Mouse (Mus musculus): Measurements from ENCODE around the gene Gm49510.

Gm49510 gene

GRCm38 (mm10) chr15:78946232-78946631 lies 46.8 kb downstream of the Gm49510 start:
- DNase-seq (ENCODE audit: low read depth, low spot score), result no peak

DNA sequence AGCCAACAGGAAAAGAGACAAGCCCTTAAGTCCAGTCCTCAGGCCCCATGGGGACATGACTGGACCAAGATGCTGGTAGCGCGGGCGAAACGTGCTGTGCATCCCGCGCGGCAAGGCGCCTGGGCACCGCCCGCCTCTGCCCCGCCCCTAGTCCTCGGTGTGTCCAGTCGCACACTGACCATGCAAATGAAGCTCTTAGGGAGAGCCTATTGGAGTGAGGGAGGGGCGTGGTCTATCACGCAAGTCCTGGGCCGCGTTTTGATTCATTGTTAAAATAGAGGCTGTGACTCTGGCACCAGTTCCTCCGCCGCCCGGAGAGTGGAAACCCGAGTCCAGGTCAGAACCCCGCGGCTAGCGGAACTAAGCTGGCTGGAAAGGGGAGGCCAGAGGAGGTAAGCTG lies 48.2 kb downstream of the Gm49510 start, which contains the start of gene Triobp:
Gene Triobp, plus strand, starts transcription at position 68 of the 400 bp plus-strand sequence.
- no peak for DNase-seq (ENCODE audit: low read depth, low spot score)

DNA sequence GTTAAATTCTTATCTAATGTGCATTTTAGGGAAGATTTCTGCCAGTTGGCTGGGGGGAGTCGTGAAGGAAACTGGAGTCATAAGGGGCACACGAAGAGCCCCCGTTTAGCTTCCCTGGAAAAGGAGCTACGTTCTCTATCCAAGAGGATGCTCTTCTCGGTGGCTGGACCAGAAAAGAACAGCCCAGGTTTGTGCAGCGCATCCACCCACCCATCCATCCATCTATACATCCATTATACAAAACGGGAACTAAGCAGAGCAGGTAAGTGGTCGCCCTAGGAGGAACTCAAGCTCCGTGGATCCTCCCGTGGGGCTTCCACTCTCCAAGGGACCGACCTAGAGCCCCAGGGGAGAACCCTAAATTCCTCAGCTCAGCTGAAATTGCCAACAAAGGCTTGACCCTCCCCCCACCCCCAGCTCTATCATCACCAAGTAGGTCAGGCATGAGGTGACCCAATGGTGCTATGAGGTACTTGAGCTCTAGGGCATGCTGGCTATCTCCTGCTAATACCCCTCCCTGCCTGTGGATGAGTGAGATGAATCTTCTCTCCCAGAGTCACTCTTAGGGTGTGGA lies 48.8 kb downstream of the Gm49510 start:
- no peak for DNase-seq (ENCODE audit: low read depth, low spot score)

DNA sequence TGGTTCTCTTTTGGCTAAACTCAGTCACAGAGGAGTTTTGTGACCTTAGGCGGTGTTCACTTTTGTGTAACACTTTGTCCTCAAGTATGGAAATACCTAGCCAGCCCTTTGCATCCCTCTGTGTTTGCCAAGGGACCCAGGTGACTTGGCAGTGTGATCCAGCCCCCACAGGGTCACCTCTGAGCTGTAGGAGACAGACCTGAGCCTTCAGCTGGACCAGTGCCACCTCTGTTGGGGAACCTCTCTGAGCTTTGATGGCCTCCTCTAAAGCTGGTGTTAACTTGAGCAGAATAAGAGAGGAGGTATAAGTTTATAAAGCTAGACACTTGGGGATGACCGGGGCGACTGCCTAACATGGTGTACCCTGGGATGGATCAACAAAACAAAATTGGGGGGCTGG lies 49.4 kb downstream of the Gm49510 start:
- no peak for DNase-seq (ENCODE audit: low read depth, low spot score)

DNA sequence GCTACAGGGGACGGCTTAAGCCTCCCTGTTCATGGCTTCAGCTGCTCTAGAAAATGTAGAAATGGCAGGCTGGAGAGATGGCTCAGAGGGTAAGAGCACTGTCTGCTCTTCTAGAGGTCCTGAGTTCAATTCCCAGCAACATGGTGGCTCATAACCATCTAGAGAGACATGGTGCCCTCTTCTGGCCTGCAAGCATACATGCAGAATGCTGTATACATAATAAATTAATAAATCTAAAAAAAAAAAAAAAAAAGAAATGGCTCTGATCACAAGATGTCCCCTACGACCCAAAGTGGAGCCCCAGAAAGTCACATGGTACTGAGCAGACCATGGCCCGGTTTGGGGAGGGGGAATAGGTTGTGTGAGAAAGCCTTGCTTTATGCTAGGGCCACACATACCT lies 56.2 kb downstream of the Gm49510 start:
- no peak for DNase-seq (ENCODE audit: low read depth, low spot score)

GRCm38 (mm10) chr15:78956351-78956750 lies 56.9 kb downstream of the Gm49510 start:
- DNase-seq (ENCODE audit: low read depth, low spot score), result no peak

- DNase-seq (ENCODE audit: low read depth, low spot score), result no peak
These were observed 57.6 kb downstream of the Gm49510 start for GRCm38 (mm10) chr15:78957021-78957420.

DNA sequence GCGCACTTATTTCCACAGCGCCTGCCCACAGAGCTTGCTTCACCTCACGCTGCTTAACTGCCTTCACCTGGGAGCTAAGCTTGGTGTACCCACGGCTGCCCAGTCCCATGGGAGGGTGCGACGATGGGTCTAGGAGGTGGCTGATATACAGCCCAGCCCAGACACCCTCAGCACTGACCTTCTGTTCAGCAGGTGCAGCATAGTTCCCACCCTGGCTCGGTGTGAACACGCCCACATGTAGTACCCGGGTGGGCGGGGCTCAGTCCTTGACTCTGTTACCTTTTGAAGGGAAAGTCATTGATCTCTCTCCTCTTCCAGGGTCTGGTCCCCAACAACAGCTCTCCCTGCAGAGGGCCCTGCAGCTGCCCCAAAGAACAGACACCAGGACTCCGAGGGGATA lies 60.1 kb downstream of the Gm49510 start:
- DNase-seq (ENCODE audit: low read depth, low spot score), result no peak

DNA sequence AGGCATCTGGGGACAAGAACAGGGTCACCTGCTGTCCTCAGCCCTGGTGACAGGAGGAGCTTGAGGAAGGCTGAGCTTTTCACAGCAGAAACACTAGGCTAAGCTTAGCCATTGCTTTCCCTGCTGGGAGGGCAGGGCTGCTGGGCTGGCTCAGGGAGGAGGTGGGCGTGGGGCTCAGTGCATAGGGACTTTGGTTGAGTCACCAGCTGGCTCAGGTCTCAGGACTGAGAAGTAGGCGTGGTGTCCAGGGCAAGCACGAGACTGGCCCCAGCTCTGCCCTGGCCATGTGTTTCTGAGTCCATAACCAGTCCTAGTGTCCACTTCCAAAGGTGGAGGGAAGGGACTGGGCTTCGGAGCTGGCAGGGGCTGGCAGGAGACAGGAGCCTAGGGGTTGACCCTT lies 60.6 kb downstream of the Gm49510 start:
- no peak for DNase-seq (ENCODE audit: low read depth, low spot score)

DNA sequence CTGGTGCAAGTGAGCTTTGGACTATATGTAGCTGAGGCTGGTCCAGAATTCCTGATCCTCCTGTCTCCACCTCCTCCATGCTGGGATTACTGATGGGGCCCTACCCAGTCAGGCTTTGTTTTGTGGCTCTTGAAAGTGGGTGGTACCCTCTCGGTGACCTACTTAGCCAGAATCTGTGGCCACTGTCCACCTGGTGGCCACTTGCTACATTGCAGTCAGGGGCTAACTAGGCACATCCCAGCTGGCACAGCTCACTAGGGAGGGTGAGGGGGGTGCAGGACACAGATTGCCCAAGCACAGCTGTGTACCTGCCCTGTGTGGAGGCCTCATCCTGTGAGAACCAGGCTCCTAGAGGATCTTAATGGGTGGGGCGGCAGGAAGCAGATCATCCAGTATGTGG lies 63.4 kb downstream of the Gm49510 start:
- no peak for DNase-seq (ENCODE audit: low read depth, low spot score)

Data from WW6 (cell line).